Mouse (Mus musculus) kidney, embryonic 15.5 days (tissue): ENCODE results near the gene Lyrm4. TPM values are rescaled to one million over a fixed set of nuclear protein-coding genes. Genes with fewer than 3 reads are reported as not detected.
"Not testable (repeated sequence)": the region's sequence is repeated elsewhere in the genome, so short reads cannot be mapped to it uniquely, and the experiment has no call there.

Experiments
- ATAC-seq: fragments of 200-750 bp; cut with Nextera tagmentation; replicated peaks from 2 replicates; pipeline ENCODE4 v1.8.0; 2017; ENCODE audit warnings: moderate TSS enrichment; ENCODE audit not compliant: low FRiP score
- H3K27ac ChIP-seq: fragments of 300-500 bp; sonication (generic); 2 replicates; pipeline ENCODE4 v1.5.1; 2015; ENCODE audit warnings: mild to moderate bottlenecking, inconsistent platforms
- H3K27me3 ChIP-seq: fragments of 300-500 bp; sonication (generic); 2 replicates; pipeline ENCODE4 v1.6.1; 2015; ENCODE audit warnings: inconsistent platforms
- H3K36me3 ChIP-seq: fragments of 300-500 bp; sonication (generic); 2 replicates; pipeline ENCODE4 v1.6.1; 2015; ENCODE audit warnings: inconsistent platforms
- H3K4me1 ChIP-seq: fragments of 300-500 bp; sonication (generic); 2 replicates; pipeline ENCODE4 v1.6.1; 2015; ENCODE audit warnings: inconsistent platforms
- H3K4me2 ChIP-seq: fragments of 300-500 bp; sonication (generic); 2 replicates; pipeline ENCODE4 v1.6.1; 2015; ENCODE audit warnings: moderate library complexity, mild to moderate bottlenecking, inconsistent platforms
- H3K4me3 ChIP-seq: fragments of 300-500 bp; sonication (generic); replicated peaks from 2 replicates; pipeline ENCODE4 v1.5.1; 2015; ENCODE audit warnings: mild to moderate bottlenecking, inconsistent platforms
- H3K9ac ChIP-seq: fragments of 300-500 bp; sonication (generic); 2 replicates; pipeline ENCODE4 v1.6.1; 2015; ENCODE audit warnings: mild to moderate bottlenecking, inconsistent platforms
- H3K9me3 ChIP-seq: fragments of 300-500 bp; sonication (generic); replicated peaks from 2 replicates; pipeline ENCODE4 v1.6.1; 2016; ENCODE audit warnings: inconsistent platforms
- WGBS: fragments of 180-500 bp; shearing (Covaris S2); methylation state at CpG from one replicate; pipeline ENCODE4 v1.1.7; 2015; ENCODE audit warnings: mixed read lengths; 5-methylcytosine and 5-hydroxymethylcytosine counted together
- polyA plus RNA-seq: library from polyadenylated mRNA; unstranded; fragments of >200 nt; fragmentation: Nextera tagmentation; extraction: Ambion mirVana; gene quantifications from 2 replicates; pipeline ENCODE4 v1.2.1, GENCODE M21; 2015

Lyrm4 gene
- polyA plus RNA-seq, 1 experiment from 2014 or later = 23.3 TPM

- ATAC-seq = 0 out of 2 replicates have a peak, but pooled peaks have one; percentile 52
- Histone ChIP-seq H3K36me3 (no peaks in the 10 kb centered on the region), H3K4me3 (no peak overlapping the region), H3K9ac (no peak overlapping the region), H3K4me1 (peaks cover 13% of the 10 kb centered on the region), H3K27ac (no peak overlapping the region), H3K4me2 (no peak overlapping the region), H3K9me3 (no peaks in the 10 kb centered on the region), H3K27me3 (no peaks in the 10 kb centered on the region)
- 58% methylated on average over 10 of the region's 10 CpGs for WGBS
Measured at GRCm38 (mm10) chr13:36019309-36020274, 97.7 kb downstream of the Lyrm4 start.

- Histone ChIP-seq H3K27ac (no peak overlapping the region), H3K27me3 (no peaks in the 10 kb centered on the region), H3K9me3 (no peaks in the 10 kb centered on the region), H3K9ac (no peak overlapping the region), H3K4me1 (peaks cover 13% of the 10 kb centered on the region), H3K4me3 (no peak overlapping the region), H3K36me3 (no peaks in the 10 kb centered on the region), H3K4me2 (no peak overlapping the region)
- WGBS = 60% methylated on average over 2 of the region's 2 CpGs
- no peak for ATAC-seq
Measured at GRCm38 (mm10) chr13:36018017-36018416, 99.3 kb downstream of the Lyrm4 start.

GRCm38 (mm10) chr13:36015636-36016035 is 101.7 kb downstream of the Lyrm4 start:
- WGBS = 66% methylated on average over 3 of the region's 3 CpGs
- no peak overlapping the region for H3K4me2 ChIP-seq
- ATAC-seq = no peak
- no peak overlapping the region for H3K4me3 ChIP-seq
- no peak overlapping the region for H3K9ac ChIP-seq
- H3K27ac ChIP-seq = no peak overlapping the region
- peaks cover 13% of the 10 kb centered on the region for H3K4me1 ChIP-seq
- H3K27me3 ChIP-seq = no peaks in the 10 kb centered on the region
- no peaks in the 10 kb centered on the region for H3K36me3 ChIP-seq
- H3K9me3 ChIP-seq = no peaks in the 10 kb centered on the region

- Histone ChIP-seq H3K4me2 (no peak overlapping the region), H3K27ac (no peak overlapping the region), H3K36me3 (no peaks in the 10 kb centered on the region), H3K9ac (no peak overlapping the region), H3K9me3 (no peaks in the 10 kb centered on the region), H3K27me3 (no peaks in the 10 kb centered on the region), H3K4me1 (no peaks in the 10 kb centered on the region), H3K4me3 (no peak overlapping the region)
- no peak for ATAC-seq
- WGBS = 75% methylated on average over 2 of the region's 2 CpGs
Measured at GRCm38 (mm10) chr13:36009981-36010380, 107.3 kb downstream of the Lyrm4 start.

GRCm38 (mm10) chr13:36000798-36001197 is 116.5 kb downstream of the Lyrm4 start:
- no peak overlapping the region for H3K27ac ChIP-seq
- no peak overlapping the region for H3K4me3 ChIP-seq
- ATAC-seq = no peak
- 0 out of 2 replicates have a peak, but pooled peaks cover 5% of the 10 kb centered on the region for H3K4me1 ChIP-seq
- no peak overlapping the region for H3K4me2 ChIP-seq
- H3K9me3 ChIP-seq = no peaks in the 10 kb centered on the region
- no peak overlapping the region for H3K9ac ChIP-seq
- 73% methylated on average over 1 of the region's 1 CpGs for WGBS
- no peaks in the 10 kb centered on the region for H3K27me3 ChIP-seq
- H3K36me3 ChIP-seq = no peaks in the 10 kb centered on the region

- ATAC-seq = no peak
Measured at GRCm38 (mm10) chr13:35997606-35998005, 119.7 kb downstream of the Lyrm4 start.

GRCm38 (mm10) chr13:35995696-35996426 is 121.5 kb downstream of the Lyrm4 start:
- Histone ChIP-seq H3K4me2 (no peak overlapping the region), H3K27me3 (no peaks in the 10 kb centered on the region), H3K4me1 (0 out of 2 replicates have a peak, but pooled peaks cover 5% of the 10 kb centered on the region), H3K27ac (no peak overlapping the region), H3K9ac (no peak overlapping the region), H3K9me3 (no peaks in the 10 kb centered on the region), H3K4me3 (no peak overlapping the region), H3K36me3 (no peaks in the 10 kb centered on the region)
- 67% methylated on average over 2 of the region's 2 CpGs for WGBS
- ATAC-seq = no peak

More at GRCm38 (mm10) chr13:35997606-35998005, 119.7 kb downstream of the Lyrm4 start:
- Histone ChIP-seq H3K36me3 (no peaks in the 10 kb centered on the region), H3K9ac (no peak overlapping the region), H3K4me1 (0 out of 2 replicates have a peak, but pooled peaks cover 5% of the 10 kb centered on the region), H3K27me3 (no peaks in the 10 kb centered on the region), H3K4me3 (no peak overlapping the region), H3K9me3 (no peaks in the 10 kb centered on the region), H3K27ac (no peak overlapping the region), H3K4me2 (no peak overlapping the region)
- 80% methylated on average over 4 of the region's 4 CpGs for WGBS

GRCm38 (mm10) chr13:35995231-35995630 is 122.1 kb downstream of the Lyrm4 start:
- 88% methylated on average over 3 of the region's 3 CpGs for WGBS
- no peak overlapping the region for H3K9ac ChIP-seq
- no peak overlapping the region for H3K4me3 ChIP-seq
- H3K36me3 ChIP-seq = no peaks in the 10 kb centered on the region
- H3K9me3 ChIP-seq = no peaks in the 10 kb centered on the region
- H3K27ac ChIP-seq = no peak overlapping the region
- 0 out of 2 replicates have a peak, but pooled peaks cover 5% of the 10 kb centered on the region for H3K4me1 ChIP-seq
- ATAC-seq = no peak
- H3K4me2 ChIP-seq = no peak overlapping the region
- H3K27me3 ChIP-seq = no peaks in the 10 kb centered on the region

GRCm38 (mm10) chr13:35994067-35994466 is 123.3 kb downstream of the Lyrm4 start:
- Histone ChIP-seq H3K27ac (no peak overlapping the region), H3K4me1 (0 out of 2 replicates have a peak, but pooled peaks cover 5% of the 10 kb centered on the region)
- 69% methylated on average over 8 of the region's 8 CpGs for WGBS

GRCm38 (mm10) chr13:35991185-35991584 is 126.1 kb downstream of the Lyrm4 start:
- WGBS = 94% methylated on average over 21 of the region's 21 CpGs
- ATAC-seq = not testable (repeated sequence)

More at GRCm38 (mm10) chr13:35994067-35994466, 123.3 kb downstream of the Lyrm4 start:
- Histone ChIP-seq H3K27me3 (no peaks in the 10 kb centered on the region), H3K9me3 (no peaks in the 10 kb centered on the region), H3K4me3 (no peak overlapping the region), H3K9ac (no peak overlapping the region), H3K36me3 (no peaks in the 10 kb centered on the region), H3K4me2 (no peak overlapping the region)
- ATAC-seq = peak; percentile 12; the same call in 1 of the 2 replicates

GRCm38 (mm10) chr13:35989329-35989728 is 128.0 kb downstream of the Lyrm4 start:
- Histone ChIP-seq H3K36me3 (no peaks in the 10 kb centered on the region), H3K9me3 (no peaks in the 10 kb centered on the region), H3K4me2 (no peak overlapping the region), H3K9ac (no peak overlapping the region), H3K4me3 (no peak overlapping the region), H3K27ac (no peak overlapping the region), H3K4me1 (no peaks in the 10 kb centered on the region), H3K27me3 (no peaks in the 10 kb centered on the region)
- no peak for ATAC-seq
- 83% methylated on average over 3 of the region's 3 CpGs for WGBS

More at GRCm38 (mm10) chr13:35991185-35991584, 126.1 kb downstream of the Lyrm4 start:
- H3K4me2 ChIP-seq, H3K36me3 ChIP-seq, H3K4me3 ChIP-seq, H3K27me3 ChIP-seq, H3K9me3 ChIP-seq, H3K9ac ChIP-seq, H3K4me1 ChIP-seq, H3K27ac ChIP-seq: not testable (repeated sequence)

- no peaks in the 10 kb centered on the region for H3K4me1 ChIP-seq
- no peak overlapping the region for H3K4me2 ChIP-seq
- H3K27me3 ChIP-seq = no peaks in the 10 kb centered on the region
- H3K27ac ChIP-seq = no peak overlapping the region
- H3K36me3 ChIP-seq = peaks cover 8% of the 10 kb centered on the region; the same call in 1 of the 2 replicates
- no peaks in the 10 kb centered on the region for H3K9me3 ChIP-seq
- no peak overlapping the region for H3K4me3 ChIP-seq
- ATAC-seq = no peak
- WGBS = 87% methylated on average over 6 of the region's 6 CpGs
- no peak overlapping the region for H3K9ac ChIP-seq
Measured at GRCm38 (mm10) chr13:35982985-35983384, 134.3 kb downstream of the Lyrm4 start.
